Mouse (Mus musculus) T-helper 1 cell (primary cell): Measurements from ENCODE around the gene Mknk2.

Experiments used
- in situ Hi-C: fragments of 300-600 bp; cut with MboI, MseI; formaldehyde crosslinking; loops from one replicate; pipeline ENCODE4 v1.15.1; 2025; ENCODE audit warnings: high pct_unique_total_duplicates

Mknk2 gene

GRCm38 (mm10) chr10:80677942-80678436 lies at the start of gene Mknk2:
Gene Mknk2, minus strand, starts transcription at chr10:80678112.
- in situ Hi-C loops = loop anchor here (5.0 kb wide), 1 partner anchor 101 kb away; the partner anchor contains the start of gene Klf16

GRCm38 (mm10) chr10:80717281-80717680 lies 39.4 kb upstream of the Mknk2 start:
- in situ Hi-C loops = loop anchor here (5.0 kb wide), 1 partner anchor 65 kb away; no protein-coding TSS in a partner anchor

GRCm38 (mm10) chr10:80710834-80711233 lies 32.9 kb upstream of the Mknk2 start:
- in situ Hi-C loops = no loop called here

GRCm38 (mm10) chr10:80705479-80705878 lies 27.6 kb upstream of the Mknk2 start:
- in situ Hi-C loops = no loop called here

- in situ Hi-C loops = no loop called here
Observed at GRCm38 (mm10) chr10:80705033-80705432, 27.1 kb upstream of the Mknk2 start.

- in situ Hi-C loops = no loop called here
Observed at GRCm38 (mm10) chr10:80704418-80704817, 26.5 kb upstream of the Mknk2 start.

- in situ Hi-C loops = no loop called here
Observed at GRCm38 (mm10) chr10:80703643-80704042, 25.7 kb upstream of the Mknk2 start.

- in situ Hi-C loops = no loop called here
Observed at GRCm38 (mm10) chr10:80702536-80703390, 24.9 kb upstream of the Mknk2 start.

- in situ Hi-C loops = no loop called here
Observed at GRCm38 (mm10) chr10:80701721-80702535, 24.0 kb upstream of the Mknk2 start, which contains the start of the genes Mob3a and Izumo4. Gene Mob3a, minus strand, starts transcription at chr10:80701977. Gene Izumo4, plus strand, starts transcription at chr10:80702184.

GRCm38 (mm10) chr10:80700732-80701131 lies 22.8 kb upstream of the Mknk2 start:
- in situ Hi-C loops = no loop called here

- in situ Hi-C loops = no loop called here
Observed at GRCm38 (mm10) chr10:80700038-80700504, 22.2 kb upstream of the Mknk2 start.

- in situ Hi-C loops = no loop called here
Observed at GRCm38 (mm10) chr10:80698605-80699004, 20.7 kb upstream of the Mknk2 start.

- in situ Hi-C loops = no loop called here
Observed at GRCm38 (mm10) chr10:80697812-80698211, 19.9 kb upstream of the Mknk2 start.

- in situ Hi-C loops = no loop called here
Observed at GRCm38 (mm10) chr10:80697393-80697787, 19.5 kb upstream of the Mknk2 start.

- in situ Hi-C loops = no loop called here
Observed at GRCm38 (mm10) chr10:80696502-80697392, 18.8 kb upstream of the Mknk2 start.

- in situ Hi-C loops = no loop called here
Observed at GRCm38 (mm10) chr10:80695801-80696501, 18.0 kb upstream of the Mknk2 start.

GRCm38 (mm10) chr10:80695186-80695585 lies 17.3 kb upstream of the Mknk2 start:
- in situ Hi-C loops = no loop called here

GRCm38 (mm10) chr10:80694159-80694938 lies 16.4 kb upstream of the Mknk2 start:
- in situ Hi-C loops = no loop called here

GRCm38 (mm10) chr10:80693401-80694045 lies 15.6 kb upstream of the Mknk2 start:
- in situ Hi-C loops = no loop called here
